Mouse (Mus musculus) cerebellum, adult 11 months (tissue): Measurements from ENCODE around the gene Prdm15.

Experiments used
- DNase-seq: peaks from one replicate; pipeline ENCODE4 v3.0.0; 2022

Gene Prdm15

DNA sequence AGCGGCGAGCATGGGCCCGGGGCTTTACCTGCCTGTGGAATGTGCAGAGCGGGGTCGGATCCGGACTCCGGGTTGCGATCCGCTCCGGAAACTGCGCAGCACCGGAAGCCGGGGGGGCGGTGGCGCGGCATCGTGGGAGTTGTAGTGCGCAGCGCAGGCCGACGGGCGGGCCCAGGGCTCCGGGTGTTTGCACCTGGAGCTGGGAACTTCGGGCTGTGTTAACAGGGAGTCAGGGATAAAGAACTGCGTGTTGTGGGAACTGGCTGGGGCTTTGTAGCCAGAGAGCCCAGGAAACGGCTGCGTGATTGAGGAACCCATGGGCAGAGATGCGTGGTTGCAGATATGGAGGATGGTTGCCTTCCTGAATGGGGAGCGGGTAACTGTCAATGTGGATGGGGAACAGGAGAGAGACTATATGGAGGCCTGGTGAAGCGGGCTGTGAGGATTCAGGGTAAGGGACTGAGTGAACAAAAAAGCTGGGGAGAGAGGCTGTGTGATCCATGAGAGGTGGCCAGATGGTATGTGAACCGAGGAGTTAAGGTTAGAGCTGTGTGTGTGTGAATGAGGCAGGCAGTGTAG is at the start of gene Prdm15:
Gene Prdm15 (minus strand): TSS at position 110 of the 579 bp plus-strand sequence.
- peak; percentile 86 for DNase-seq

DNA sequence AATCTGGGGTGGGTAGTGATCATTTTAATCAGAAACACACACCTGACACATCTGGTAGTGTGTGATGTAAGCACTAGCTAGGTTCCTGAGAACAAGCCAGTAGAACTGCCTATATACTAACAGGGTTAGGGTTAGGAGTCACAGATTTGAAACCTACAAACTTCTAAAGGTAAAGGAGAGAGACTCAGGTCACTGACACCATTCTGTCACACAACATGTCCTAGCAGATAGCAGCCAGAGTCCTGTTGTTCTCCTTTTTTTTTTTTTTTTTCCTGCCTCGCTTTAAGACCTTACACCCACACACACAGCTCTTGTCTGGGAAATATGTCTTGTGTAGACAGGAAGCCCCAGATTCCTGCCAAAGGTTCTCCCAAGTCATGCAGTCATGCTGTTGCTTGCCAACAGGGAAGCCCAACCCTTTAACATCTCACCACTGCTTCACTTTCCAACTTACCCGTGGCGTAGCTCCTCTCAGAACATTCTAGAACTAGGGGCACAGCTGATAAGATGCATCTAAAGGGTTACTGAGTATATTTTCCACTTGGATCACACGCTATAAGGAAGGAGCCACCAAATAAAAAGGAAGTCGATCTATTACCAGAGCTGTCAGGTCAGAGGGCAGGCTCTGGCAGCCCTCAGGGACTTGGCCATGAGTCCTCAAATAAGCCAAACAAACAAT is 45.8 kb upstream of the Prdm15 start:
- DNase-seq: no peak

DNA sequence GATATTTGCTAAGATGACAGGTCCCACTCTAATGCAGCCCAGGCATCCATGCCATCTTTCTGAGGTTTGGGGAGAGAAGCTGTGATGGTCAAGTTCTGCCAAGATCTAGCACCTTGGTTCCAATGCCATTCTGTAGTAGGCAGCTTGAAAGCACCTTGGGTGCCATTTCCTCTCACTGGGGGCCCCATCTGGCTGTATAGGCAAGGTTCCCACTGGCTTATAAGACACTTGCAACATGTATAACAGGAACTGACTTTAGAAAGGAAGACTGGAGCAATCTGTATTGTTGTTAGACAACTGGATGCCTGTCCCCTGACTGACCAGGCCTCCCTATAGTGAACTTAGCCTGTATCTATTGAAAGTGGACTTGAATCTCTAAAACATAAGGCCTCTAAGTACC is 36.1 kb upstream of the Prdm15 start:
- peak; percentile 15 for DNase-seq

DNA sequence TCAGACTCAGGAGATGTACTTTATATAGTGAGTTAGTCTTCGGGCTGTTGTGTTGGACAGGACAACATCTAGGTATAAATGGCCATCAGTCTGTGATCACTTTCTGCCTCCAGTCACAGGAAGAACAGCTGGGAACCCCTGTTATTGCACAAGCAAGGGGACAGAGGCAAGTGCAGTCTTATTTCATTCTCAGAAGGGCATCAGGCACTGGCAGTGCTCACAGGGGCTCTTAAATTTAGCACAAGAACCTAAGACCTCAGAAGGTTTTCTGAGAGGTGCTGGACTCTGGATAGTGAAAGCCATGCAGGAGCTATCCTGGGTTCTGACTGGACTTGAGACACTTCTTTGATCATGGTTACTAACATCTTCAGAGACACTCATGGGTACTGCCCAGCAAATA is 32.0 kb upstream of the Prdm15 start:
- DNase-seq: no peak

DNA sequence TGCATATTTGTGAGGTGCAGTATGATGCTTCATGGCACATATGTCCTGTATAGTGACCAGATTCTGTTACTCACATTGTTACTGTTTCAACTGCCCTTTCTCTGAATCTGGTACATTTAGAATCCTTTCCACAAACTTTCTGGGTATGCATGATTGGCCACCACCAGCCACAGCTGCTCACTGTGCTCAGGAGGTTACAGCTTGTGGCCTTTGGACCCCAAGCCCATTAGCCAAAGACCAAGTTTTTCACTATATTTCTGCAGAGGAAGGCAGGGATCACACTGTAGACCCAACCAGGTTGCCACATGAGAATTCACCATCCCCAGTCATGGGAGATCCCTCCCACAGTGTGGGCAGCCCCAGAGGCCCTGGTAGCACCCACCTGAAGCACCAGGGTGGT is 31.2 kb upstream of the Prdm15 start:
- no peak for DNase-seq

DNA sequence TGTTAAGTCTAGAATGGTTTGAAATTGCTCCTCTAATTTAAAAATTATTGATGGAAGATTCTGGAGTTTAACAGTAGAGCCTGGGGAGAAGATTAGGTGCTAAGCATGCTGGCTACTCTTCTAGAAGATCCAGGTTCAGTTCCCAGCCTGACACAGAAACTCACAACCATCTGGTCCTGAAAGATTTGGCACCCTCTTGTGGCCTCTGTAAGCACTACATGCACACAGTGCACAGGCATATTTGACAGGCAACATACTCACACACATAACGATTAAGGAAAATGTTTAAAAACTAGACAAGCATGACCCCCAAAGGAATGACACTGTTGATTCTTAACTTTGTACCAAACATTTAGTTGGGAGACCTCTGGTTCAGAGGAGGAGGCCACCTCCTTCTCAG is 27.5 kb upstream of the Prdm15 start:
- DNase-seq: no peak

DNA sequence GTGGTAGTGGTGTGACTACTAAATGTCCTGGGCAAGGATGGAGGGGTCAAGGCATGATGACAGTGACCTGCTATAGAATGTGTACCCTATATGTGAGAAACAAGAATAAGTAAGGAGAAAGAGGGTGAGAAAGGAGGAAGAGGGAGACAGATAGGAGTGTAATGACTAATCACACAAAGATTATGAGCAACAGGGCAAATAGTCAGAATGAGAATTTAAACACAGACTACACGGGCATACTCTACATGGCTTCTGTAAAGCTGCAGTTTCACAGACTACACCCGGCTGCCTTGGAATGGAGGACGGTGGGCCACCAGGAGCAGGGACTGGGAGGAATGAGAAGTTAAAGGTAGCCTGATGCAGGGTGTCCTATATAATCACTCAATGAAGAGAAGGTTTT is 25.9 kb upstream of the Prdm15 start:
- no peak for DNase-seq

DNA sequence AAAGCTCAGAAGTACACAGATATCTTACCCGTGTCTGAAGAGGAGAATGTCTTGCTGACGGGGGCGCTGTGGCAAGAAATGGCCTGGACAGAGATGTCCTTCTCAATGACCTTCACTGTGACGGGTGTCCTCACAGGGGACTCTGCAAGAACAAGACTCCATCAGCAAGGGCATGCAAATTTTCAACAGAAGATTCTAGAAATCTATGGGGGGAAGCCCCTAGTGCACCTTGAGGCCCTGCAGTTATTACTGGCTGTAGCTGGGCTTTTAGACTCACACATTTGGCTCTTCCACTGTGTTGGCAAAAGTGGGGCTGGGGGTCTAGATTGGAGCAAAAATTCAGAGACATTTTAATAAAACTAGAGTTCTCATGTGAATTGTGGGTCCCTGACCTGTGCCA is 23.5 kb upstream of the Prdm15 start:
- DNase-seq: no peak

DNA sequence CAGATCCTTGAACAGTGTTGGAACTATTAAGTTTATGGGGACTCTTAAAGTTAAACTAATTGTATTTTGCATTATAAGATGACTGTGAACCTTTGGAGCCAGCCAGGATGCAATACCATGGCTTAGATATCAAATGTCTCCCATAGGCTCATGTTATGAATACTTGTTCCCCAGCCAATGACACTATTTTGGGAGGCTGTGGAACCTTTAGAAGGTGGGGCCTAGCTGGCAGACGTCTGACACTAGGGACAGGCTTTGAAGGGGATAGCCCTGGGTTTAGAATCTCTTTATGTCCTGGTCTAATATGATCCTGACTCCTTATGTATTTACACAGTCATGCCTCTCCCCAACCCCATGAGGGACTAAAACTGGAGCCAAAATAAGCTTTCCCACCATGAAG is 22.7 kb upstream of the Prdm15 start:
- DNase-seq: no peak

DNA sequence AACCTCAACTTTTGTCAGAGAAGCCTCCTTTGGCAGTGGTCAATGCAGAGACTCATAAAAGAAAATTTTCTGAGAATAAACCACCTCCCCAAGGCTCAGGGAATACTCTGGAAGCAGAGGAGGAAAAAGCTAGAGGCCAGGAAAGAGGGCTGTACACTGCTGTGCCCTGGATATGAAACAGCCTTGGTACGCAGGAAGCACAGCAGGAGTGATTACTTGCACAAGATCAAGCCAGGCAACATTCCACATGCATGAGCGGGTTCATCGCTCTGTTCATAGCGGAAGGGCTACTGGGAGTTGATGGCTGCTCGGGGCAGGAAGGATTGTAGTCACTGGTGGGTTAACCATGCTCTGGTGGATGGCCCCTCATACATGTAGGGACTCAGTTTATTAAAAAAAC is 21.0 kb upstream of the Prdm15 start:
- DNase-seq: no peak

DNA sequence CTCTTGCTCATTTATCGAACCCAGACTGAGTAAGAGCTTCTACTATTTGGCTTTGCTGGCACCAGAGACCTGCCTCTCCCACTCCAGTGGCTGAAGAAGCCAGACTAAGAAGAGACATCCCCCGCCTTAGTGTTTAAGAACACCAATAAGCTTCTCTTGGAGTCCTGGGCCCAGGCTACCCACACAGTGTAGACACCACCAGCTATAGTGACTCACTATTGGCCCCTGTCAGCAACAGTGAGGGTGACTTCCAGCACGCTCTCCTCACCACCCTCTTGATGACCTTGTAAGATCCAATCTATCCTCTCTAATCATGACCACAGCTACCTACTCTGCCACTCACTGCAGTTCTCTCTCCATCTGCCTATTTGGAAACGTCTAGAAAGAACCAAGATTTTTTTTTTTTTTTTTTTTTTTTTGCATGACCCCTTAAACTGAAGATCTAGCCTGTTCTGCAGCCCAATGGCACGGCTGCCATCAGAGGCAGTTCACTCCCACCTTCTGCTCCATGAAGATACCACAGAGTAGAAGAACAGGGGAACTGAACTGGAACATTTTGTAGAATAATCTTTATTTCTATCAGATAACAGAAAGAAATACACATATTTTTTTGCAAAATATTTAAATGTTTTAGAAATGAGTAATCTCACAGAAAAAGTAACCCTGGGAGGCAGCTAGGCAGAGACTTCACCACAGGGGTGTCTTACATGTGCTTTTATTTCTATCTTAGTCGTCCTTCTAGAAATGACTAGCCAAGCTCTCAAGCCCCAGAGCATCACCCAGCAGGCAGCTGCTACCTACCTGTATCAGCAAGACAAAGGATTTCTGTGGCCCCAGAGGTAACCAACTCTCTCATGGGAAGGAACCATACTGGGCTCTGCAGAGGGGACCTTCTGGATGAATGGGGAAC is 17.8 kb upstream of the Prdm15 start:
- no peak for DNase-seq

DNA sequence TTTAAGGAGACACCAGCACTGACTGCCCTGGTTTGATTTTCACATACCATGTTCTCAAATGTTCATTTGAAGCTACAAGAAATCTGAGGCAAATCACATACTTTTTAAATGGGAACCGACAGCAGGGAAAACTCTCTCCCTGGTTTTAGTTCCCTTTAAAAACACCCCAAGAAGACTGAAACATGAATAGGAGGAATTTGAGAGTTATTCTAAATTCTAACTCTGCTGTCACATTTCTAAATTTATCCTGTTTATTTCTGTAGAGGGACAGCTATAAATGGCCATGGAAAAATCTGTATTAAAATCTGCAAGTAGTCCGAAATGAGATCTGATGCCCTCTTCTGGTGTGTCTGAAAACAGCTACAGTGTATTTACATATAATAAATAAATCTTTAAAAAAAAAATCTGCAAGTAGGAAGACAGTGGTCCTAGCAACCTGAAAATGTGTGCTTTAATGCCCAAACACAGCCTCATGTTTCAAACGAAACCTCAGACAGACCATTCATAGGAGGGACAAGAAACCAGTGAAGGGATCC is 12.3 kb upstream of the Prdm15 start:
- no peak for DNase-seq

DNA sequence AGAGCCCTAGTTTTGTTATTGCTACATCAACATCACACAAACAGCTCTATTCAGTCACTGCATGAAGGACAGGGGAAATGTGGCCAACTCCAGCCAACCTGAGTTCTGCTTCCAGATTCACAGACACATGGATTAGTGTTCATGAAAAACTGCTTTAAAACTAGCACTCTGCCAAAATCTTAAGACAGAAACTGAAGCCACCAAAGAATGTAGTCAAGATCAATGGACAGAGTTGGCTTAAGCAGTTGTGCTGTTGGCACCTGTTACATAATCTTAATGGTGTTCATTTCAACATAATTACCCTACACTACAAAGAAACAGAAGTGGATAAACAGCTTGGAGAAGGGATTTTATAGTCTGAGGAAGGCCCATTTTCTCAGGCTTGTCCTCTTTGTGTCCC is 4.4 kb upstream of the Prdm15 start:
- DNase-seq: no peak

DNA sequence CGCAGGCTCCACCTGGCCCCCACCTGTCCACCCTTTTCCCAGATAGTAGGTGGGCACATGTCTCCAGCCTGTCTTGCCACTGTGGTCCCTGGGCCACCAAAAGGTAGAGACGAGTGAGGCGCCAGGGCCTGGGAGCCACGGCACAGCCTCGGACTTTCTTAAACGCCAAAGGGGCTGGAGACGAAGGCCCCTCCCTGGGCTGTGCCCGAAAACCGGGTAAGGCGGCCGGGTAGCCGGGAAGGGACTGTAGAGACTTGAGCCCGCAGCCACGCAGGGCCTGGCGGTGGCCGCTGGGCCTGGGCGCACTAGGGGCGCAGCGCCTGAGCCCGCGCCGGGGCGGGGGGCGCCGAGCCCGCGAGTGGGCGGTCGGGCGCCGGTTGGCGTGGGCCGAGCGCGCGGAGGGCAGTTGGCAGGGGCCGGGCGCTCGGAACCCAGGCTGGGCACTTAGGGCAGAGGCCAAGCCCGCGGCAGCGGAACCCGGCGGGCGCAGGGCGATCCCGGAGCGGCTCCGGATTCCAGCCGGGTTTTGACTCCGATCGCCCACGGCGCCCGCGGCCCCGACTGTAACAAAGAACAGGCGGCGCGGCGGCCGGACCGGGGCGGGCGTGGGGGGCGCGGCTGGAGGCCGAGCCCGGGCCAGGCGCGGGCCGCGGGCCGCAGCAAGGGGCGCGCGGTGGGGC is 449 bp downstream of the Prdm15 start:
- peak; percentile 85 for DNase-seq

DNA sequence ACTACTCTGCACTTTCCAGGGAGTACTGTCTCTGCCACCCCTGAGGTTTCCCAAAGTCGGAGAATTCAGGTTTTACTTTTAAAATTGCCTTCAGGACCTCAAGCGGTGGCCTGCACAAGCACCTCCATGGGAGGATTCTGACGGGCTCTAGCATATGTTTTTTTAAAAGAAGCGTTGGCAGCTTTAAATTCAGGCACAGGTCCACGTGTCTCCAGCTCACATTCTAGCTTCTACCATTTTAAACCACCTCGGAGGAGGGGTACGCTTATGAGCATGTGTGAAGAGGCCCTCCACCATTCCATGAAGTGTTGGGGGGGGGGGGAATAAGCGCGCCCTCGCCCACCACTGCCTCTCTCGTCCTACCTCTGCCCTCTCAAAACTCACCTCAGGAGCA is 986 bp downstream of the Prdm15 start:
- DNase-seq: no peak

DNA sequence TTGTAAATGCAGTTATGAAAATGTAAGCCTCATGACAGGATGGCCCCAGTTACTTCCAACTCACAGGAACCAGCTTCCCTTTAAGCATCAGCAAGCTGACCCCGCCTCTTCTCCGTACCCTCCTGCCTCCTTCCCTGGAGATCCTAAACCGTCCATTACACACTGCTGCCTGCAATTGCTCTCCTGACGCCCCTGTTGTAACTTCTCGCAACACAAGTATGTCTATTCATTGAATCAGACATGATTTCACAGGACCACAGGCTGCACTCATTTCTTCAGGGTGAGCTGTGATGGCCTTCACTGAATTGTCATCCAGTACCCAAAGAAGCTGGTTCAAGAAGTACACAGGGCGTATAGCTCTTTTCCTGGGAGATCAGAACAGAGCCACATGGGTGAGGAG is 2.8 kb downstream of the Prdm15 start:
- no peak for DNase-seq

DNA sequence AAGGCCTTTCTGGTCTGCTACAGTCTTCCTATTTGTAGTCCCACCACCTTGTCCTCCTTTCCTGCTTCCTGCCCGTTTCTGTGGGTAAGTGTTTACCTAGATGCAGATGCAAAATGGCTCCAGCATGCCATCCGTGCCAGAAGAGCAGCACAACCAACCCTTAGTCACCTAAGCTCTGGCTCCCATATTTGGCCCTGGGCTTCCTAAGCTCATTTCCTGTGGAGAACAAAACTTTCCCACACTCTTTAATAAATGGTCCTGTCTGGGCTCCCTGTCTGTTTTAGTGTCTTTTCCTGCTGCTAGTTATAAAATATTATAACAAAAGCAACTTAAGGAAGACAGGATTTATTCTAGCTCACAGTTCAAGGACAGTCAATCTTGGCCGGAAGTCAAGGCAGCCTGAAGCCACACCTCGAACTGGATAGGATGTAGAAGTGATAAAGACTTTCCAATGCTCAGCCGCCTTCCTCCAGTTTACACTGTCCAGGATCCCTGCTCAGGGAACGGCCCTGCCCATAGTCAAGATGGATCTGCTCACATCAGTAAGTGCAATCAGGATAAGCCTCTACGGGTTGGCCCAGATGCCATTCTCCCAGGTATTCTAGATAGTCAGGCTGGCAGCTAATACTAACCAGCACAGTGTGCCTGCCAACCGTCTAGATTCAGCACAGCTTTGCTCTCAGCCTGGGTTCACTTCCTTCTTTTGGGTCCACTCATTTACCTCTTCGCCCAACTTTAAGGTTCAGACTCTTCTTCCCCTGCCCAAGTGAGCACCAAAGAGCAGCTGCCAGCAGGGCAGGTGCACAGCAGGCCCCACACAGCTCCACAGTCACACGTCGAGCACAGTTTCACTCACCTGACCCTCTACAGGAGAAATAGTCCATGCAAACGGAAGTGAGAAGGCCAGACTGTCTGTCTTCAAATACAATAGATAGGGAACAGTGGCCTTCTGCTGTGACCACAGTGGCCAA is 6.4 kb downstream of the Prdm15 start:
- no peak for DNase-seq

DNA sequence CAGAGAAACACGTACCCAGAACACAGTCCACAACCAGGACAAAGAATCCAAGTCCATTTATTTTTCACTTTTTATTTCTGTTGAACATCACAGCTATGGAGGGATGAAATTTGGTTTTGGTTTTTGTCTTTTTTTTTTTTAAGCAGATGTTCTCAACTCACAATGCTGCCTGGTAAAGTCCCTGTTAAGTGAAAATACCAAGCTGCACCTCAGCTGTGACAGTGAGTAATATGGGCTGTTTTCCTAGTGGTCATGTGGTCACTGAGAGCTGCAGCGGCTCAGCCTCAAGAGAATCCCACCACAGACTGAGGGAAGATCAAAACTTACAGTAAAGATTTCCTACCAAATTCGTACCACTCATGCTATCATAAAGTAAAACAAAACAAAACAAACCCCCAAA is 19.5 kb downstream of the Prdm15 start:
- no peak for DNase-seq

DNA sequence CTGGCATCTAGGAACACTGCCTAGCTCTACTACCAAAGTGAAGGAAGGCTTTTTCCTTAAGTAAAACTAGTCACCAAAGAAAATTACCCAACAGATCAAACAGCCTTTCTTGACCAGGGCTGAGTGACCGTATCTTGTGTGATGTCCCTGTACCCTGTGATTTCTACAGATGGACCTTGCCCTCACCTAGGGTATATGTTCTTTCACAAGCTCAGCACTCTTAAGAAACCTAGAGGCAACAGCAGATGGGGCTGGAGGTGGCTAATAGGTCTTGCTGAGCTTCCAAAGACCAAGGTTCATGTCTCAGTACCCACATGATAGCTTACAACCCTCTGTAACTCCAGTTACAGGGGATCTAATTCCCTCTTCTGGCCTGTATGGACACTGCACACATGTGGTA is 23.4 kb downstream of the Prdm15 start:
- no peak for DNase-seq

DNA sequence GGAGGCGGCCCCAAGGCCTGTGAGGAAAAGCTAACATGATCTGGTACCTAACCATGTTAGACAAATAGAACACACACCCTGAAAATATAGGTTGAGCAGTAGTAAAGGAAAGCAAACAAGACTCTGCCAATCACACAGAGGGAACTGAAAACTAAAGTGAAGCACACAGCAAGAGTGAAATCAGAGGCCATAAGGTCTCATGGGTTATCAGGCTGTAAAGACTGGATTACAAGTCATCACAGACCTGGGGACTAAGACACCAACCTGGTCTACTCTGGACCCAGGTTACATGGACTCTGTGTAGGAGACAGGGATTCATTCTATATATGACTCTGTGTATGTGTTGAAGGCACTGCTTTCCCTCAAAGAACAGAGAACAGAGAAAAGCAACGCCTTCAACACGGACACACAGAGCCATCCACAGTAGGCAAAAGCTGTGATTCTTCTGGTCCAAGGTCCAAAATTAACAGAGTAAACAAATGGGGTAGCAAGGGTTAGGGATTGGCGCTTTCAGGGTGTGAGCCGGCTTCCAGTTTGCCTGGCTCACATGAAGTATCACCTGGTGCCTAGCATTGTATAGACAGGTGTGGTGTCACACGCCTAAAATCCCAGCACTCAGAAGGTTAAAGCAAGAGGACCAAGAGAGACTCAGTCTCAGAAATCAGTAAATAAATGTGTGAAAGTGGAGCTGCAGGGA is 28.2 kb downstream of the Prdm15 start:
- DNase-seq: no peak

DNA sequence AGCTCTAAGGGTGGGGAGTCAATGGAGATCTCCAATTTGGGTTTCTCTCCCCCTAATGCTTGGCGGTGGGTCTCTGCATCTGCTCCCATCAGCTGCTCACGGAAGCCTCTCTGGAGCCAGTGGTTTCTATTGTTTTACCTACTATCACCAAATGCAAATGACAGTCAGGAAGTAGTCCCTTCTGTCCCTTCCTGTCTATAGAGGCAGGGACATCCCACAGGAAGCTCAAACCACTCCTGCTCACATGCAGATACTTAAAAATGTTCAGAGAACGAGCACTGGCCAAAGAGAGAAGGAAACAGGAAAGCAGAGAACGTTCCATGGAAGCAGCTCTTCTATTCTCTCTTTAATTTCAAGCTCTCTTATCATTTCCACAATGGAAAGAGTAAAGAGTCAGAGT is 32.1 kb downstream of the Prdm15 start:
- DNase-seq: no peak
